Mouse (Mus musculus) limb, embryonic 13.5 days (tissue): ENCODE data around the gene Rdh19. TPM values are rescaled to one million over a fixed set of nuclear protein-coding genes. Genes with fewer than 3 reads are reported as not detected.

Experiments used
- ATAC-seq: fragments of 200-750 bp; cut with Nextera tagmentation; 2 replicates; pipeline ENCODE4 v1.8.0; 2017; ENCODE audit warnings: low read depth, moderate number of reproducible peaks, moderate TSS enrichment; ENCODE audit not compliant: low FRiP score
- H3K27ac ChIP-seq: fragments of 300-500 bp; sonication (generic); 2 replicates; pipeline ENCODE4 v1.5.1; 2015; ENCODE audit warnings: inconsistent platforms, mild to moderate bottlenecking, moderate library complexity
- H3K27me3 ChIP-seq: fragments of 300-500 bp; sonication (generic); 2 replicates; pipeline ENCODE4 v1.6.1; 2015; ENCODE audit warnings: mild to moderate bottlenecking, inconsistent platforms
- H3K36me3 ChIP-seq: fragments of 300-500 bp; sonication (generic); 2 replicates; pipeline ENCODE4 v1.6.1; 2015; ENCODE audit warnings: inconsistent platforms, mild to moderate bottlenecking, moderate library complexity
- H3K4me1 ChIP-seq: fragments of 300-500 bp; sonication (generic); 2 replicates; pipeline ENCODE4 v1.6.1; 2015; ENCODE audit warnings: inconsistent platforms
- H3K4me2 ChIP-seq: fragments of 300-500 bp; sonication (generic); replicated peaks from 2 replicates; pipeline ENCODE4 v1.6.1; 2015; ENCODE audit warnings: inconsistent platforms, mild to moderate bottlenecking, moderate library complexity
- H3K4me3 ChIP-seq: fragments of 300-500 bp; sonication (generic); 2 replicates; pipeline ENCODE4 v1.5.1; 2015; ENCODE audit warnings: moderate library complexity, mild to moderate bottlenecking, inconsistent platforms
- H3K9ac ChIP-seq: fragments of 300-500 bp; sonication (generic); 2 replicates; pipeline ENCODE4 v1.6.1; 2015; ENCODE audit warnings: mild to moderate bottlenecking, inconsistent platforms
- H3K9me3 ChIP-seq: fragments of 300-500 bp; sonication (generic); 2 replicates; pipeline ENCODE4 v1.6.1; 2016; ENCODE audit warnings: inconsistent platforms
- polyA plus RNA-seq: library from polyadenylated mRNA; unstranded; fragments of >200 nt; fragmentation: Nextera tagmentation; extraction: Ambion mirVana; gene quantifications from 2 replicates; pipeline ENCODE4 v1.2.1, GENCODE M21; 2015

Gene Rdh19
- polyA plus RNA-seq, 1 experiment from 2014 or later: not detected

- Histone ChIP-seq H3K4me1 (no peaks in the 10 kb centered on the region), H3K4me3 (no peak overlapping the region), H3K4me2 (no peak overlapping the region), H3K9me3 (no peaks in the 10 kb centered on the region), H3K9ac (no peak overlapping the region), H3K27ac (no peak overlapping the region), H3K27me3 (no peaks in the 10 kb centered on the region), H3K36me3 (no peaks in the 10 kb centered on the region)
- no peak for ATAC-seq
These were observed 57.7 kb downstream of the Rdh19 start for GRCm38 (mm10) chr10:127907386-127907951.

Other genes starting within 250 kb of the Rdh19 start
- 123 and 127 TPM in 2 replicates for gene Lrp1, start 228.8 kb upstream of the Rdh19 start, polyA plus RNA-seq
- gene Stat6, start 206.9 kb upstream of the Rdh19 start, polyA plus RNA-seq: 14.3 and 15.0 TPM in 2 replicates
- 9.3 and 9.9 TPM in 2 replicates for gene Nemp1, start 183.0 kb upstream of the Rdh19 start, polyA plus RNA-seq
- 18.1 and 18.5 TPM in 2 replicates for gene Nab2, start 181.4 kb upstream of the Rdh19 start, polyA plus RNA-seq
- 0.31 and 0.42 TPM in 2 replicates for gene Myo1a, start 144.8 kb upstream of the Rdh19 start, polyA plus RNA-seq
- gene Tac2, start 125.5 kb upstream of the Rdh19 start, polyA plus RNA-seq: 0.70 and 1.8 TPM in 2 replicates
- gene Zbtb39, start 110.4 kb upstream of the Rdh19 start, polyA plus RNA-seq: 3.9 and 4.0 TPM in 2 replicates
- 0.54 and 0.71 TPM in 2 replicates for gene Gpr182, start 98.2 kb upstream of the Rdh19 start, polyA plus RNA-seq
- gene Rdh1, start 90.2 kb upstream of the Rdh19 start, polyA plus RNA-seq: not detected in 2 replicates
- not detected in 2 replicates for gene Rdh16f1, start 90.1 kb upstream of the Rdh19 start, polyA plus RNA-seq
- gene Rdh9, start 73.5 kb upstream of the Rdh19 start, polyA plus RNA-seq: 0.18 and 0.27 TPM in 2 replicates
- not detected in 2 replicates for gene Rdh16, start 48.8 kb upstream of the Rdh19 start, polyA plus RNA-seq
- not detected in 2 replicates for gene Rdh16f2, start 16.5 kb downstream of the Rdh19 start, polyA plus RNA-seq
- not detected in 2 replicates for gene Rdh7, start 38.9 kb downstream of the Rdh19 start, polyA plus RNA-seq
- not detected in 2 replicates for gene Sdr9c7, start 48.6 kb downstream of the Rdh19 start, polyA plus RNA-seq
- gene Hsd17b6, start 157.7 kb downstream of the Rdh19 start, polyA plus RNA-seq: not detected in 2 replicates
- 93.3 and 96.1 TPM in 2 replicates for gene Prim1, start 165.2 kb downstream of the Rdh19 start, polyA plus RNA-seq
- gene Naca, start 185.6 kb downstream of the Rdh19 start, polyA plus RNA-seq: 797 and 826 TPM in 2 replicates
- gene Ptges3, start 209.0 kb downstream of the Rdh19 start, polyA plus RNA-seq: 564 and 574 TPM in 2 replicates
- 1,947 and 1,954 TPM in 2 replicates for gene Atp5b, start 233.3 kb downstream of the Rdh19 start, polyA plus RNA-seq
- 9.0 and 10.5 TPM in 2 replicates for gene Baz2a, start 241.6 kb downstream of the Rdh19 start, polyA plus RNA-seq